Mouse (Mus musculus): Measurements from ENCODE around the gene Ccdc77. TPM values are rescaled to one million over a fixed set of nuclear protein-coding genes. Genes with fewer than 3 reads are reported as not detected.

Ccdc77 gene
- polyA plus RNA-seq, 1 experiment from 2014 or later, result 20.8 TPM

DNA sequence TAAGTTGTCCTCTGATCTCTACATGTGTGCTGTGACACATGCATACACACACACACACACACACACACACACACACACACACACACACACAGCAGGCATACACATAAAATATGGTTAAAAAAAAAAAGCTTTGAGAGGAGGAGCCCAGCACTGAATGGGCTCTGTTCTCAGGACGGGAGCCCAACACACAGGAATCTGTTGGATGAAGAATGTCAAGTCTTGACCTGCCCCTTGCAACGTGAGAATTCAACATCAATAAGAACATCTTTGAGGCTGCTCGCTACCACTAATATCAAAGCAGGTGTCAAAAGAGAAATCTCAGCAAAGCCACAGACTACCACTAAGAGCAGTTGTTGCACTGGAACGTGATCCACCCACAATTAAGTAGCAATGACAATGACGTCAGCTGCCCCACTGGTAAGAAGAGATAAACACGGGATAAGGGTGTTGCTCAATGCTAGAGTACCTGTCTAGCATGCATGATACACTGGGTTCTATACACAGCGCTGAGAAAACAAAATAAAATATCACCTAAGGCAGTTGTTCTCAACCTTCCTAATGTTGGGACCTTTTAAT, 87.2 kb downstream of the Ccdc77 start:
- H3K36me3 ChIP-seq, result no peaks in the 10 kb centered on the region
- H3K4me1 ChIP-seq (replicated peaks), result peaks cover 36% of the 10 kb centered on the region
- H3K27ac ChIP-seq (ENCODE audit: poor library complexity, severe bottlenecking), result no peak overlapping the region
- H3K4me3 ChIP-seq, result no peak overlapping the region
- H3K4me2 ChIP-seq, result no peak overlapping the region
- 72% methylated on average over 7 of the region's 7 CpGs for WGBS
- no peak overlapping the region for H3K9ac ChIP-seq
- no peaks in the 10 kb centered on the region; the same call in 1 of the 2 replicates for H3K27me3 ChIP-seq (replicated peaks)
- no peaks in the 10 kb centered on the region for H3K9me3 ChIP-seq (replicated peaks)
- no peak for ATAC-seq (ENCODE audit: insufficient number of reproducible peaks, low FRiP score)

DNA sequence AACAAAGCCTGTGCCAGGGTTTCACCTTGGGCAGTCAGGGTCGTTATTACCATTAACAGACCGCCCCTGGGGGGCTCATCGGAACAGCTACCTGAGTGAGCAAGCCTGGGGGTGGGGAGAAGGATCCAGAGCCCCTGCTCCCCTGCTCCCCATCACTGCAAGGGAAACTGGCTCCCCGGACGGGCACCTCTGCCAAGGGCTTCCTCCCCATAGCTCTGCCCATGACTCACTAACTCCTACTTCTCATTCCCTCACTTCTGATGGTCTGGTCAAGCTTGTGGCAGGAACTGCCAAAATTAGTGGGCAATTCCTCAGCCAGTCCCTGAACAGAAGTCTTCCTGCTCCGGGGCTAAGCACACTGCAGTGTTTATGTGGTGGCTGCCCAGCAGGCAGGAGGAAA, 88.9 kb downstream of the Ccdc77 start:
- Histone ChIP-seq H3K4me1 (replicated peaks) (peaks cover 36% of the 10 kb centered on the region), H3K27me3 (replicated peaks) (no peaks in the 10 kb centered on the region; the same call in 1 of the 2 replicates), H3K4me3 (no peak overlapping the region), H3K27ac (ENCODE audit: poor library complexity, severe bottlenecking) (peak overlapping the region; percentile 84), H3K36me3 (no peaks in the 10 kb centered on the region), H3K9ac (peak overlapping the region; percentile 3; the same call in 1 of the 2 replicates), H3K9me3 (replicated peaks) (no peaks in the 10 kb centered on the region), H3K4me2 (peak overlapping the region; percentile 23)
- WGBS, result 37% methylated on average over 6 of the region's 6 CpGs
- 0 out of 2 replicates have a peak, but pooled peaks have one; percentile 28 for ATAC-seq (ENCODE audit: insufficient number of reproducible peaks, low FRiP score)

DNA sequence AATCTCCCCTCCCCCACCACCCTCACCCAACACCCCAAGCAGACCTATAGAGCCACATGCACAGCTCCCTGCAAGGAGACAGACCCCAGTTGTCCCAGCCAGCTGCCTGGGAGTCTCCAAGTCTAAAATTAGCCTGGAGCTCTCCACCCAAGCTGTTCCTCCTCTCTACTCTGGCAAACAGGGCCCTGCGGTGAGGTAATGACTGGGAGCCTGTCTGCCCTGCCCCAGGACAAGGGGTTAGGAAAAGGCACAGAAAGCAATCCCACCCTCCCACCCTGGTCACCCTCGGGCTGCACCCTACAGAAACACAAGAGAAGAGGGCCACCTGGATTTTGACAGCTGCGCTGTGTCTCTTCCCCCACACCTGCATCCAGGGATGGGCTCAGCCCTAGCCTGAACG, 89.3 kb downstream of the Ccdc77 start:
- Histone ChIP-seq H3K4me3 (no peak overlapping the region), H3K9ac (peak overlapping the region; percentile 3; the same call in 1 of the 2 replicates), H3K27me3 (replicated peaks) (no peaks in the 10 kb centered on the region; the same call in 1 of the 2 replicates), H3K4me2 (peak overlapping the region; percentile 23), H3K9me3 (replicated peaks) (no peaks in the 10 kb centered on the region), H3K27ac (ENCODE audit: poor library complexity, severe bottlenecking) (peak overlapping the region; percentile 84), H3K4me1 (replicated peaks) (peaks cover 36% of the 10 kb centered on the region), H3K36me3 (no peaks in the 10 kb centered on the region)
- ATAC-seq (ENCODE audit: insufficient number of reproducible peaks, low FRiP score), result peak; percentile 82
- 29% methylated on average over 4 of the region's 4 CpGs for WGBS

Other genes starting within 250 kb of the Ccdc77 start
- 0.18 and 0.27 TPM in 2 replicates for gene D330020A13Rik, start 70.0 kb downstream of the Ccdc77 start, polyA plus RNA-seq (2016; fragmentation: Nextera tagmentation; extraction: Ambion mirVana)
- 0.53 and 0.59 TPM in 2 replicates for gene B4galnt3, start 69.8 kb downstream of the Ccdc77 start, polyA plus RNA-seq (2016; fragmentation: Nextera tagmentation; extraction: Ambion mirVana)
- 37.7 and 41.7 TPM in 2 replicates for gene Kdm5a, start 250 bp downstream of the Ccdc77 start, polyA plus RNA-seq (2016; fragmentation: Nextera tagmentation; extraction: Ambion mirVana)
- gene Il17ra, start 98.9 kb upstream of the Ccdc77 start, polyA plus RNA-seq (2016; fragmentation: Nextera tagmentation; extraction: Ambion mirVana), result 5.9 and 7.3 TPM in 2 replicates
- 0.10 and 0.15 TPM in 2 replicates for gene Tmem121b, start 129.4 kb upstream of the Ccdc77 start, polyA plus RNA-seq (2016; fragmentation: Nextera tagmentation; extraction: Ambion mirVana)
- gene Hdhd5, start 166.9 kb upstream of the Ccdc77 start, polyA plus RNA-seq (2016; fragmentation: Nextera tagmentation; extraction: Ambion mirVana), result 16.0 and 17.9 TPM in 2 replicates

Measured in heart, embryonic 12.5 days (tissue).